Mouse (Mus musculus): ENCODE measurements around the gene Aff3. TPM values are rescaled to one million over a fixed set of nuclear protein-coding genes. Genes with fewer than 3 reads are reported as not detected.

Aff3 gene
- polyA plus RNA-seq, 1 experiment = 2.2 TPM

DNA sequence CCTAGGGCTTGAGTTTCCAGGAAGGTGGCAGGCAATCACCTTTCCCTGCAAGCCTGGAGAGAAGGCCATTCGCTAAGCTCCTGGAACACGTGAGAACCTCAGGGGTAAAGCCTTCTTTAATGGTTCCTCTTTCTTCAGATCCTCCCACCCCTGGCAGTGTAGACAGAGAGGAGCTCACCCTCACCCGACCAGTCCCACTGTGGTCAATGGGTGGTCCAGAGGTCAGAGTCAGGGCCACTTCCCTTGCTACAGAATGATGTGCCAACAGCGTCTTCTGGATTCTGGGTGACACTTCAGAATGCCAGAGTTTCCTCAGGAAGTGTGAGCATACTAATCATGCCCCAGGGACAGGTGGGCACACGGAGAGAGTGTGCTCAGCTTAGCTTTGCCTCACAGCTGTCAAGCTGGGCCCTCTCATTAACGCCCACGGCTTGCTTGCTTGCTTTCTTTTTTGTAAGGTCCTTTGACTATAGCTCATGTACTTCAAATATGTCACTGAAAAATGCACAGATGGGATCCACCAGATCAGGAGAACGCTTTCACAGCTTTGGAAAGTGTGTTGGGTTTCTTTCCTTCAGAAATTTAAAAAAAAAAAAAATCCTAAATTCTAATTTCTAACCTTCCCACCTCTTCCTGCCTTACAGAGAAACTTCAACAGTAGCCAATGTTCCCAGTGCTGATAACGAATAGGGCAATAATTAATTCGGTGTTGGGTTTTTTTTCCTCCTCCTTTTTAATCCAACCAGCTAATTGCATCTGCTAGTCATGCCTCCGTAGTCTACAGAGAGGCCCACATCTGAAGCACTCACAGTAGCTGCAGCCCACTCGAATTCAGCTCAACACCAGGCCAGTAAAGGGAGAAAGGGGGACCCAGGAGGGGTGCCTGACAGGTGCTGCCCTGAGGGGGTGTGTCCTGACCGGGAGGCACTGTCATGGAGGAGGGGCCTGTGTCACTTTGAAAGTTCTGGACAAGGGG lies 235.8 kb downstream of the Aff3 start:
- no peak overlapping the region for H3K27ac ChIP-seq (ENCODE audit: insufficient read depth, low read depth, low read length)
- WGBS = 41% methylated on average over 13 of the region's 13 CpGs
- no peak for DNase-seq

DNA sequence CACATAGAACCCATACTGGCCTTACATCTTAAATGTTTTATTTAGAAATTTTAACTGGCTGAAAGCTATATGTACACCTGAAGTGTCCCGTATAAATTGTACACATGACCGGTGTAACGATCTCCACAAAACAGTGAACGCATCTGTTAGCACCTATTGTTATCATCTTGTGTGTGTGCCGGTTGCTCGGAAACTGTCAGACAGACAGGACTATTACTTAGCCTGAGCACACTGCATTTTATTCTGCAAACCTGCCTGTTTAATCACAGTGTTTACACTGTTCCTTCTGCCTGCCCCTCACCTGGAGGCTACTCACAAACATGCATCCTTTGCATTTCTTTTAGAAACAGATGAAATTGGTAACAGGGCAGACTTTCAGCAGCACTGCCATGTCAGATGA lies 241.8 kb downstream of the Aff3 start:
- H3K27me3 ChIP-seq (replicated peaks; ENCODE audit: control insufficient read depth, insufficient read depth, low read length) = no peaks in the 10 kb centered on the region
- no peak overlapping the region for H3K4me3 ChIP-seq (ENCODE audit: insufficient read depth, low read depth, low read length)
- no peaks in the 10 kb centered on the region for H3K4me1 ChIP-seq (ENCODE audit: control insufficient read depth, insufficient read depth, low read length)
- DNase-seq = no peak
- TF ChIP-seq POLR2A (IDR thresholded peaks at IDR 0.05; ENCODE audit: low read depth, low read length) (no peak), CTCF (conservative IDR thresholded peaks at IDR 0.05; ENCODE audit: insufficient read depth, insufficient read length, low read depth, low read length) (no peak)
- no peaks in the 10 kb centered on the region for H3K36me3 ChIP-seq (ENCODE audit: control insufficient read depth, insufficient read depth, low read length)
- 95% methylated on average over 6 of the region's 6 CpGs for WGBS
- no peak overlapping the region for H3K27ac ChIP-seq (ENCODE audit: insufficient read depth, low read depth, low read length)

More for the DNA sequence above, 235.8 kb downstream of the Aff3 start:
- H3K4me1 ChIP-seq (ENCODE audit: control insufficient read depth, insufficient read depth, low read length) = no peaks in the 10 kb centered on the region
- no peaks in the 10 kb centered on the region for H3K27me3 ChIP-seq (replicated peaks; ENCODE audit: control insufficient read depth, insufficient read depth, low read length)
- H3K36me3 ChIP-seq (ENCODE audit: control insufficient read depth, insufficient read depth, low read length) = no peaks in the 10 kb centered on the region
- H3K4me3 ChIP-seq (ENCODE audit: insufficient read depth, low read depth, low read length) = no peak overlapping the region
- TF ChIP-seq CTCF (conservative IDR thresholded peaks at IDR 0.05; ENCODE audit: insufficient read depth, insufficient read length, low read depth, low read length) (no peak), POLR2A (IDR thresholded peaks at IDR 0.05; ENCODE audit: low read depth, low read length) (no peak)

DNA sequence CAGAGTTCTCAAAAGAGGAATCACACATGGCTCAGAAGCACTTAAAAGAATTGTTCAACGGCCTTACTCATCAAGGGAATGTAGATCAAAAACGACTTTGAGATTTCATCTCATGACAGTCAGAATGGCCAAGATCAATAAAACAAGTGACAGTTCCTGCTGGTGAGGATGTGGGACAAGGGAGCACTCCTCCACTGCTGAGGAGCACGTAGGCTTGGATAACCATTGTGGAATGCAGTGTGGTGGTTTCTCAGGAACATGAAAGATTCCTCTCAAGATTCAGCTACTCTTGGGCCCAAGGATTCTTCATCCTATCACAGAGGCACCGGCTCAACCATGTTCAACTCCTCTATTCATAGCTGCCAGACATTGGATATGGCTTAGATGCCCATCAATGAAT lies 245.4 kb downstream of the Aff3 start:
- Histone ChIP-seq H3K4me3 (ENCODE audit: insufficient read depth, low read depth, low read length) (no peak overlapping the region), H3K27me3 (replicated peaks; ENCODE audit: control insufficient read depth, insufficient read depth, low read length) (no peaks in the 10 kb centered on the region), H3K27ac (ENCODE audit: insufficient read depth, low read depth, low read length) (no peak overlapping the region), H3K4me1 (ENCODE audit: control insufficient read depth, insufficient read depth, low read length) (no peaks in the 10 kb centered on the region), H3K36me3 (ENCODE audit: control insufficient read depth, insufficient read depth, low read length) (no peaks in the 10 kb centered on the region)
- DNase-seq = no peak
- WGBS = 80% methylated on average over 4 of the region's 4 CpGs
- TF ChIP-seq CTCF (conservative IDR thresholded peaks at IDR 0.05; ENCODE audit: insufficient read depth, insufficient read length, low read depth, low read length) (no peak), POLR2A (IDR thresholded peaks at IDR 0.05; ENCODE audit: low read depth, low read length) (no peak)

DNA sequence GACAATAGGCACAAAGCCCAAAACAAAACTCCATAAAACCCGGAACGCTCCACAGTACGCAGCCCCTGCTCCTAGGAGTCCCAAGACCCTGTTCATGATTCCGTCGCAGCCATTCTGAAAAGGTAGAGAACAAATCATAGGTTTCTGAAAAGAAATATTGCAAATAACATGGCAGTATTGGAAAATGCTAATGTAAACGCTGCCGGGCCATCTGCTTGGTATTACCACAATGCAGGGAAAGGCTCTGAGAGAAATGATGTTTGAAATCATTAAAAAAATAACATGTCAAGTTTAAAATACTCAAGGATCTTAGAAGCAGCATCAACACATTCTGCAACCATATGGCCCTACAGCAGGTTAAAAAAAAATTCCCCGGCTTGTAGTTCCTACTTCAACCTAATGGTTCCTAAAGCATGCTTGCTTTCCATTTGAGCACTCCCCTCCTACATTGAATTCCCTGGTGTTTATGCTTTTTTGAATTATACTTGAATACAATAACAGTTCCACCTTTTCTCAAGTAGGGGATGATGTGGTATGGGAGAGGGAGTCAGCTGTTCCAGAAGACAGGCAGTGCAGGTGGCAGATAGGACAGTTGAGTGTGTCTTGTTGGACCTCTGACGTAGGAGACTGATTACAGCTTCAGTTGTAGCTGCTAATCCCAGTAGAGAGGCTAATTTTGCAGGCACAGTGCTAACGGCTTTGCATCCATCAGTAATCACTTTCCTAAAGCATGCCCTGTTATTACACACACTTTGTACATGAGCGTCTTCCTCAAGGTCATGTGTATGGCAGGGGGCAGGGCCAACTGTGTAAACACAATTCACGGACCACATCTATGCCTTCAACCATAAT lies 246.3 kb downstream of the Aff3 start:
- no peak overlapping the region for H3K27ac ChIP-seq (ENCODE audit: insufficient read depth, low read depth, low read length)
- TF ChIP-seq CTCF (conservative IDR thresholded peaks at IDR 0.05; ENCODE audit: insufficient read depth, insufficient read length, low read depth, low read length) (no peak), POLR2A (IDR thresholded peaks at IDR 0.05; ENCODE audit: low read depth, low read length) (no peak)
- no peaks in the 10 kb centered on the region for H3K27me3 ChIP-seq (replicated peaks; ENCODE audit: control insufficient read depth, insufficient read depth, low read length)
- 84% methylated on average over 12 of the region's 12 CpGs for WGBS
- no peak overlapping the region for H3K4me3 ChIP-seq (ENCODE audit: insufficient read depth, low read depth, low read length)
- DNase-seq = no peak
- no peaks in the 10 kb centered on the region for H3K36me3 ChIP-seq (ENCODE audit: control insufficient read depth, insufficient read depth, low read length)
- H3K4me1 ChIP-seq (ENCODE audit: control insufficient read depth, insufficient read depth, low read length) = no peaks in the 10 kb centered on the region

DNA sequence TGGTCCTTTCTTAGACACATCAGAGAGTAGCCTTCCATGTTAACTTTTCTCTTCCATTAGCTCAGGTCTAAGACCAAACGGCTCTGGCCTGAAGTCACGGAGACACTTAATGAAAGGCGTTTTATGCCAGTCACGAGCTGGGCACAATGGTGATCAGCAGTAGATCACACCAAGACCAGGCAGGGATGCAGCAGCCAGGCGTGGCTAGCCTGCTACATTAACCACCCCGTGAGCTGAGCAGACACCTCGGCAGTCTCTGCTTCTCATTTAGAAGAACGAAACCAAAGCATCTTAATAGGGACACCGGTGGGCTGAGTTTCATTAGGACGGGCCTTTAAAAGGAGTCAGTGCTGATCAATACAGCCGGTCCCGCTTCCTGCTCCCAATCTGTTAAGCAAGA lies 247.6 kb downstream of the Aff3 start:
- no peak overlapping the region for H3K4me3 ChIP-seq (ENCODE audit: insufficient read depth, low read depth, low read length)
- no peak for TF ChIP-seq CTCF (conservative IDR thresholded peaks at IDR 0.05; ENCODE audit: insufficient read depth, insufficient read length, low read depth, low read length)
- TF ChIP-seq POLR2A (IDR thresholded peaks at IDR 0.05; ENCODE audit: low read depth, low read length) = no peak

DNA sequence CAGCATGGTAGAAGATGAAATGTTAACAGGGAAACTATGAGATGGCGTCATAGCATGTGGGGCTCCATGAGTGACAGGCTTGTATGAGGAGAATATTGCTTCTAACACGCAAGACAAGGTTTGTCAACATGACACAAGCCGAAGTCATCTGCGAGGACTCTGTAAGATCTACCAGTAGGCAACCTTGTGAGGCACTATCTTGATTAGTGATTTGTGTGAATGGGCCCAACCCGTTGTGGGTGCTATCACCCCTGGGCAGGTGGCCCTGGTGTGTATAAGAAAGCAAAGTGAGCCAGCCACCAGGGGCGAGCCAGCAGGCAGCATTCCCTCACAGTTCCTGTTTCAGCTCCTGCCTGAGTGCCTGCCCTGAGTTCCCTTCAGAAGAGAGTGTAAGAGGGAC lies 249.2 kb downstream of the Aff3 start:
- Histone ChIP-seq H3K27ac (ENCODE audit: insufficient read depth, low read depth, low read length) (no peak overlapping the region), H3K27me3 (replicated peaks; ENCODE audit: control insufficient read depth, insufficient read depth, low read length) (no peaks in the 10 kb centered on the region), H3K4me1 (ENCODE audit: control insufficient read depth, insufficient read depth, low read length) (no peaks in the 10 kb centered on the region), H3K36me3 (ENCODE audit: control insufficient read depth, insufficient read depth, low read length) (no peaks in the 10 kb centered on the region), H3K4me3 (ENCODE audit: insufficient read depth, low read depth, low read length) (no peak overlapping the region)
- TF ChIP-seq POLR2A (IDR thresholded peaks at IDR 0.05; ENCODE audit: low read depth, low read length) (no peak), CTCF (conservative IDR thresholded peaks at IDR 0.05; ENCODE audit: insufficient read depth, insufficient read length, low read depth, low read length) (no peak)
- WGBS = 90% methylated on average over 6 of the region's 6 CpGs
- DNase-seq = no peak

More for the DNA sequence above, 247.6 kb downstream of the Aff3 start:
- H3K4me1 ChIP-seq (ENCODE audit: control insufficient read depth, insufficient read depth, low read length) = no peaks in the 10 kb centered on the region
- WGBS = 54% methylated on average over 12 of the region's 12 CpGs
- no peaks in the 10 kb centered on the region for H3K27me3 ChIP-seq (replicated peaks; ENCODE audit: control insufficient read depth, insufficient read depth, low read length)
- no peaks in the 10 kb centered on the region for H3K36me3 ChIP-seq (ENCODE audit: control insufficient read depth, insufficient read depth, low read length)
- no peak overlapping the region for H3K27ac ChIP-seq (ENCODE audit: insufficient read depth, low read depth, low read length)
- no peak for DNase-seq

DNA sequence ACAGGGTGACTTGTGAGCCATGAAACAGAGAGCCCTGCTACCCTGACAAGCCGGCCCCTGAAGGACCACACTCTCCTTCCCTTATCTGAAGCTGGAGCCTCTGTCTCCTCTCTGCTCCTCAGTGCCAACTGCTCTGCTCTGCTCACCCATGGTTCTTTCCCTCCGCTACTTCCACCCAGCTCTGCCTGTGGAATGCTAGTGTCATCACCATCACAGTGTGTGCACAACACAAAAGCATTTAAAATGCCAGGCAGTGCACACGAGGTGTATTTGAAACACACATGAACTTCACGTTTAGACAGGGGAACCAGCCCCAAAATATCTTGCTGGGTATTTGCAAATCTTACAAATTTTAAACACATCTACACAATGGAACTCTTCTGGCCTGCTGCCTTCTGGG lies 253.6 kb downstream of the Aff3 start:
- Histone ChIP-seq H3K4me1 (ENCODE audit: control insufficient read depth, insufficient read depth, low read length) (no peaks in the 10 kb centered on the region), H3K27ac (ENCODE audit: insufficient read depth, low read depth, low read length) (no peak overlapping the region), H3K4me3 (ENCODE audit: insufficient read depth, low read depth, low read length) (no peak overlapping the region), H3K27me3 (replicated peaks; ENCODE audit: control insufficient read depth, insufficient read depth, low read length) (no peaks in the 10 kb centered on the region), H3K36me3 (ENCODE audit: control insufficient read depth, insufficient read depth, low read length) (no peaks in the 10 kb centered on the region)
- DNase-seq = no peak
- TF ChIP-seq CTCF (conservative IDR thresholded peaks at IDR 0.05; ENCODE audit: insufficient read depth, insufficient read length, low read depth, low read length) (no peak), POLR2A (IDR thresholded peaks at IDR 0.05; ENCODE audit: low read depth, low read length) (no peak)
- WGBS = 78% methylated on average over 4 of the region's 4 CpGs
